Mouse (Mus musculus) cerebellum, adult 2 months (tissue): ENCODE results near the gene Phip.

Source experiments
- CTCF ChIP-seq: fragments of 200-500 bp; IDR thresholded peaks from 2 replicates; pipeline ENCODE4 v1.5.1; 2011; ENCODE audit warnings: low read depth, mild to moderate bottlenecking, control low read depth, low read length, moderate library complexity, borderline replicate concordance; ENCODE audit not compliant: insufficient read depth
- POLR2A ChIP-seq: fragments of 200-500 bp; IDR thresholded peaks from 2 replicates; pipeline ENCODE4 v1.6.1; 2011; ENCODE audit warnings: low read length, control low read depth, borderline replicate concordance; ENCODE audit not compliant: insufficient read depth

GRCm38 (mm10) chr9:82974187-82974861 is 992 bp downstream of the Phip start:
- TF ChIP-seq CTCF: no peak
- no peak; the same call in 1 of the 2 replicates for TF ChIP-seq POLR2A
